Mouse (Mus musculus) embryonic fibroblast, embryonic 13.5 days (primary cell): ENCODE results near the gene Son.

Experiments
- CTCF ChIP-seq: IDR thresholded peaks from 2 replicates; pipeline ENCODE4 v1.5.1; 2011; ENCODE audit warnings: mild to moderate bottlenecking, control low read depth, low read length, moderate library complexity, borderline replicate concordance; ENCODE audit not compliant: insufficient read depth
- POLR2A ChIP-seq: IDR thresholded peaks from 2 replicates; pipeline ENCODE4 v1.6.1; 2011; ENCODE audit warnings: low read depth, mild to moderate bottlenecking, control low read depth, low read length, moderate library complexity

DNA sequence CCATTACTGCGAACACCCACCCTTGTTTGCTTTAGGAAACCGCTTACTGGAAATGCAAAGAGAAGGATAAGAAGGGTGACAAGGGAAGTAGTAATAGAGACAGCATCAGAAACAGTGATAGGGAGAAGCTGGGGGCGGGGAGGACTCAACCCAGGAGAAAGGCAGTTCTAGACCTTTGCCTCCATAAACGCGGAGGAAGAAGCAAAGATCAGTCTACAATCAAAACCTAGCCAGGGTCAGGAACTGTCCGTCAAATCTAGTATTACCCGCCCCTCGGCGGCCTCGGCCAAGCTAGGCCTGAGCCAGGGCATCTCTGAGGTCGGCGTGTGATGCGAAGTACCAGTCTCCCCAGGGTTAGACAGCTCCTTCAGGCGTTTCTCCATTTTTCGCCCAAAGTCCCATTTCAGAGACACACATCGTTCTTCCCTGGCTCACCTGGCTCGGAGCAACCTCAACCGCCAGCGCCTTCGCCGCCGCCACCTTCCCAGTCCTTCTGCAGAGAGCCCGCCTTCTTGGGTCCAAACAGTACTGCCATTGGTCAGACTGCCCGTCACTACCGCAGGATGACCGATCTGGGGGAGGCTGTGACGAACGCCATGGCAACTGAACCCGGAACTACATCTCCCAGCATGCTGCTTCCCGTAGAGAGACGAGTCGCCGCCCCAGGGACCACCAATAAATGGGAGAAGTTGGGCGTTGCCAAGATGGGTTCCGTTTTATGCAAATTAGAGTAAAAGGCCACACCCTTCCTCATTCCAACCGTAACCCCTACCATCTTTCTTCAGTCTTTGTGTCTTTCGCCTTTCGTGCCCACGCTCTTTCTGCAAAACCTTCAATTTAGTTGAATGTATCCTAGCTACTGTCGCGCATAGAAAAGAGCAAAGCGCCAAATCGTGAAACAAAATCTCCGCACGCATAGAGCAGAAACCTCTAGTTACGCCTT lies 81.1 kb downstream of the Son start, which contains the start of gene Cryzl1:
- TF ChIP-seq POLR2A (peak; percentile 79; the same call in 1 of the 2 replicates), CTCF (no peak)
